Mouse (Mus musculus) CH12.LX (cell line): ENCODE measurements at regions not wholly inside any gene's neighbourhood (a gene's known extent, or its start where the extent isn't known, plus 50 kb on each side); places are given as distances from the start of the nearest gene placed in this dataset.

Source experiments
- DNase-seq: peaks from one replicate; pipeline ENCODE4 v3.0.0-alpha.2; 2013; ENCODE audit errors: extremely low read depth
- H3K27ac ChIP-seq: 2 replicates; pipeline ENCODE4 v1.5.1; 2012; ENCODE audit warnings: low read depth, mild to moderate bottlenecking, control low read depth, moderate library complexity; ENCODE audit not compliant: insufficient read depth
- H3K27me3 ChIP-seq: replicated peaks from 2 replicates; pipeline ENCODE3; 2012; ENCODE audit warnings: inconsistent platforms
- H3K36me3 ChIP-seq, 2 experiments: replicated peaks in 1 of 2; 2 replicates each; pipeline versions ENCODE3 to v1.6.1; 2012; ENCODE audit warnings: inconsistent platforms in 1 of 2, low read length in 1 of 2, mild to moderate bottlenecking in 1 of 2, mixed read lengths in 1 of 2, moderate library complexity in 1 of 2; ENCODE audit not compliant: control insufficient read depth in 1 of 2, insufficient read depth in 1 of 2
- H3K4me1 ChIP-seq, 2 experiments: 2 replicates each; pipeline ENCODE4 v1.6.1; 2012; ENCODE audit warnings: inconsistent platforms in 1 of 2, moderate library complexity in 1 of 2; ENCODE audit not compliant: insufficient read depth in 2 of 2, control insufficient read depth in 1 of 2
- H3K4me2 ChIP-seq: 2 replicates; pipeline ENCODE4 v1.6.1; 2012; ENCODE audit warnings: low read depth, mild to moderate bottlenecking, control low read depth; ENCODE audit not compliant: poor library complexity, insufficient read depth, severe bottlenecking
- H3K4me3 ChIP-seq, 3 experiments: fragments of 150-350 bp in 1 of 3; sonication (generic) in 1 of 3; replicated peaks in 1 of 3; 2 replicates each; pipeline versions ENCODE3 to v1.5.1; 2011 to 2012; ENCODE audit warnings: low read depth in 2 of 3, low read length in 2 of 3, mild to moderate bottlenecking in 2 of 3, moderate library complexity in 2 of 3, control low read depth in 1 of 3, improper control_type of control experiment in 1 of 3, inconsistent platforms in 1 of 3, mixed read lengths in 1 of 3; ENCODE audit not compliant: poor library complexity in 1 of 3
- H3K79me2 ChIP-seq: replicated peaks from 2 replicates; pipeline ENCODE4 v1.6.1; 2012; ENCODE audit warnings: mild to moderate bottlenecking, moderate library complexity; ENCODE audit not compliant: control insufficient read depth, poor library complexity, insufficient read depth, severe bottlenecking; ENCODE audit errors: extremely low read depth
- H3K9ac ChIP-seq: 2 replicates; pipeline ENCODE4 v1.6.1; 2012; ENCODE audit warnings: low read depth, mild to moderate bottlenecking, control low read depth, moderate library complexity; ENCODE audit not compliant: insufficient read depth
- H3K9me3 ChIP-seq: replicated peaks from 2 replicates; pipeline ENCODE3; 2012; ENCODE audit warnings: low read length, inconsistent platforms, mixed read lengths
- IRF4 ChIP-seq: IDR thresholded peaks from 2 replicates; pipeline ENCODE4 v1.6.1; 2014; ENCODE audit warnings: low read depth, mild to moderate bottlenecking, inconsistent platforms, low read length, improper control_type of control experiment
- MEF2A ChIP-seq: IDR thresholded peaks from 2 replicates; pipeline ENCODE4 v1.6.1; 2014; ENCODE audit warnings: low read depth, mild to moderate bottlenecking, inconsistent platforms, low read length, improper control_type of control experiment, borderline replicate concordance
- POLR2AphosphoS2 ChIP-seq: IDR thresholded peaks from 2 replicates; pipeline ENCODE4 v1.6.1; 2011; ENCODE audit warnings: low read depth, low read length, improper control_type of control experiment
- SIN3A ChIP-seq: IDR thresholded peaks from 2 replicates; pipeline ENCODE4 v1.6.1; 2012; ENCODE audit warnings: low read length, improper control_type of control experiment, inconsistent platforms
- SMC3 ChIP-seq: IDR thresholded peaks from 2 replicates; pipeline ENCODE4 v1.6.1; 2011; ENCODE audit warnings: low read depth, low read length, improper control_type of control experiment
- TBP ChIP-seq: conservative IDR thresholded peaks from 2 replicates; pipeline ENCODE4 v1.6.1; 2011; ENCODE audit warnings: low read depth, low read length, improper control_type of control experiment
- ZC3H11A ChIP-seq: IDR thresholded peaks from 2 replicates; pipeline ENCODE4 v1.6.1; 2012; ENCODE audit warnings: low read depth, mild to moderate bottlenecking, inconsistent platforms, low read length, improper control_type of control experiment
- ZMIZ1 ChIP-seq: IDR thresholded peaks from 2 replicates; pipeline ENCODE4 v1.6.1; 2012; ENCODE audit warnings: low read depth, mild to moderate bottlenecking, inconsistent platforms, low read length, improper control_type of control experiment
- dilution Hi-C: fragments of 300-500 bp; cut with MboI; formaldehyde crosslinking; loops from 2 replicates; pipeline ENCODE4 v1.14.3; 2020; ENCODE audit warnings: low sequenced_read_pairs; ENCODE audit not compliant: extremely low pct_unique_long_range_greater_than_20kb, extremely low pct_ligation_motif_present
- in situ Hi-C: fragments of 300-500 bp; cut with MboI; formaldehyde crosslinking; loops from 3 replicates; pipeline ENCODE4 v1.14.3; 2019; ENCODE audit warnings: low sequenced_read_pairs, low pct_ligation_motif_present, low pct_unique_long_range_greater_than_20kb, mixed read lengths

- no peak for DNase-seq
- dilution Hi-C loops = no loop called here
- no peaks in the 10 kb centered on the region for H3K36me3 ChIP-seq
- no peaks in the 10 kb centered on the region for H3K79me2 ChIP-seq
- peaks cover 82% of the 10 kb centered on the region for H3K9me3 ChIP-seq
- no peaks in the 10 kb centered on the region for H3K27me3 ChIP-seq
- no peak overlapping the region for H3K4me3 ChIP-seq
- H3K9ac ChIP-seq = no peak overlapping the region
- TF ChIP-seq ZMIZ1 = no peak
- no peak overlapping the region for H3K4me2 ChIP-seq
- in situ Hi-C loops = no loop called here
- H3K27ac ChIP-seq = no peak overlapping the region
- no peaks in the 10 kb centered on the region for H3K4me1 ChIP-seq
Measured at GRCm38 (mm10) chr1:89268806-89269205, 185.8 kb upstream of the Agap1 start.

GRCm38 (mm10) chr1:89271743-89272142 is 182.9 kb upstream of the Agap1 start:
- H3K4me1 ChIP-seq = no peaks in the 10 kb centered on the region
- no peaks in the 10 kb centered on the region for H3K36me3 ChIP-seq
- no peak overlapping the region for H3K9ac ChIP-seq
- dilution Hi-C loops = no loop called here
- DNase-seq = no peak
- no peaks in the 10 kb centered on the region for H3K79me2 ChIP-seq
- no peak overlapping the region for H3K4me2 ChIP-seq
- H3K27ac ChIP-seq = no peak overlapping the region
- H3K4me3 ChIP-seq = no peak overlapping the region
- H3K27me3 ChIP-seq = no peaks in the 10 kb centered on the region
- in situ Hi-C loops = no loop called here
- no peak for TF ChIP-seq IRF4
- H3K9me3 ChIP-seq = peaks cover 68% of the 10 kb centered on the region

GRCm38 (mm10) chr1:89273021-89273420 is 181.6 kb upstream of the Agap1 start:
- no peak overlapping the region for H3K9ac ChIP-seq
- no peak overlapping the region for H3K27ac ChIP-seq
- H3K9me3 ChIP-seq = peaks cover 70% of the 10 kb centered on the region
- in situ Hi-C loops (no loop called here), dilution Hi-C loops (no loop called here)
- H3K79me2 ChIP-seq = no peaks in the 10 kb centered on the region
- H3K4me2 ChIP-seq = no peak overlapping the region
- no peaks in the 10 kb centered on the region for H3K36me3 ChIP-seq
- no peak overlapping the region for H3K4me3 ChIP-seq
- no peaks in the 10 kb centered on the region for H3K27me3 ChIP-seq
- H3K4me1 ChIP-seq = no peaks in the 10 kb centered on the region
- DNase-seq = no peak
- TF ChIP-seq POLR2AphosphoS2 (no peak), ZC3H11A (no peak), TBP (no peak), MEF2A (no peak), SMC3 (no peak), SIN3A (no peak)
